Mouse (Mus musculus) brain, embryonic 14.5 days (tissue): ENCODE data around the gene Matk.

Experiments used
- CTCF ChIP-seq: fragments of 200-500 bp; IDR thresholded peaks from 2 replicates; pipeline ENCODE4 v1.5.1; 2012; ENCODE audit warnings: inconsistent platforms, mild to moderate bottlenecking, moderate library complexity, borderline replicate concordance; ENCODE audit not compliant: insufficient read depth, insufficient read length; ENCODE audit errors: extremely low read depth
- POLR2A ChIP-seq: fragments of 200-500 bp; IDR thresholded peaks from 2 replicates; pipeline ENCODE4 v1.6.1; 2012; ENCODE audit warnings: mild to moderate bottlenecking, inconsistent platforms, borderline replicate concordance; ENCODE audit not compliant: poor library complexity, insufficient read depth, insufficient read length, severe bottlenecking; ENCODE audit errors: extremely low read depth

- no peak for TF ChIP-seq CTCF
- TF ChIP-seq POLR2A: no peak
Observed at GRCm38 (mm10) chr10:81297246-81297645, 44.5 kb downstream of the Matk start.
